Mouse (Mus musculus): ENCODE data around the gene Slmap.

The Slmap gene

DNA sequence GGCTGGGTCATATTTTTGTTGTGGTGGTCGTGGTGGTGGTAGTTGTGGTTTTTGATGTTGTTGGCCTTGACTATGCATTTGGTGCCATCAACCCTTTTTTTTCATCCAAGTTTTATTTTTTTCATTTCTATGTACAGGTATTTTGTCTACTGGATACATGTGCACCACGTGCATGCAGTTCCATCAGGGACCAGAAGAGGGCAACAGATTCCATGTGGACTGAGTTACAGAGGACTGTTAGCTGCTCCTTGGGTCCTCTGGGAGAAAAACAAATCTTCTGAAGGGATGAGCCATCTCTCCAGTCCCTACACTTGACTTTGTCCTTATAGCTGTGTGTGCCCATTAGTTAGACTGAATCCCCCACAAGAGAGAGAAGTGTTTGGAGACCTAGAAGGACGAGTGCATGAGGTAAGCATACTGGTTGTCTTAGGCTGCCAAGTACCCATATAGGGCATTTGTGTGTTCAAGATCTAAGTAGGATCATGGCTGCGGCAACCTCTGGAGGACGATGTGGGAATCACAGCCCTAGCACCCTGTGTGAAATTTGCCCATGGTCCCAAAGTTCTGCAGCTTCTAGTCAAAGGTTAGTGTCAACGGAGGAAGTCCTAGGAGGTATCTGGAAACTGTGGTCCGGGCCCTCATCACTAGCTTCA, 136.1 kb downstream of the Slmap start:
- in situ Hi-C loops (cut with MboI, MseI) = loop anchor here (25.0 kb wide), 1 partner anchor 1064 kb away; no protein-coding TSS in a partner anchor

DNA sequence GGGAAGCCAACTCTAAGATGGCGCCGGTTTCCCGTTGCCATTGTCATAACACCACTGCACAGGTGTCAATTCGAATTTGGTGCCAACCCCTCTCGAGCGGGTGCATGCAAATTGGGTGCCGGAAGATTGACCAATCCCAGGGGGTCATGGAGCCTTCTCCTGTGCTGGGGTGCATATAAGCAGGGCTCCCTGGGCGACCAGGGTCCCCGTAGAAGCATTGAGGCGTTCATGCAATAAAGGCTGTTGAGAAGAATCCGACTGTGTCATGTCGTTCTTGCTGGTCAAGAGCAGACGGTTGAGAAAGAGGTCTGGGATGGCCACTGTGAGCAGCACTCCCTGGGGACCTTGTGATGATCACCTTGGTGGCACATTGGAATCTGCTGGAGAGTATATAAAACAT, 142.9 kb downstream of the Slmap start:
- in situ Hi-C loops (cut with MboI, MseI) = loop anchor here (25.0 kb wide), 1 partner anchor 1070 kb away; no protein-coding TSS in a partner anchor

DNA sequence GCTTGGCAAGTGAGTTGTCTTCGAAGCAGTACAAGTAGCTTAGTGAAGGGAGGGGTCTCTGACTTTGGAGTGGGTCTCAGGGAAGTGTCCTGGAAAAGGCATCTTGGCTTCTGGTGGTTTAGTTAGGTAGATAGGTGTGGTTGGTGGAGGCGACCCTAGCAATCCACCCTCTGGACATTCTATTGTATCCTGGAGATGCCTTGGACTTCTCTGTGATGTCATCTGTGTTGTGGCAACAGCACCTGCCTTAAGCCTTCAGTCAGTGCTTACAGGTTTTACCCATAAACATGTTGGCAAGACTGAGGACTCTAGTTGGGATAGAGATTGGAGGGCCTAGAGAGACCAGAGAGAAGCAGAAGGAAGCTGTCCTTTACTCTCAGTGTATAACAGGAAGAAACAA, 145.8 kb downstream of the Slmap start:
- in situ Hi-C loops (cut with MboI, MseI) = loop anchor here (25.0 kb wide), 1 partner anchor 1073 kb away; no protein-coding TSS in a partner anchor

DNA sequence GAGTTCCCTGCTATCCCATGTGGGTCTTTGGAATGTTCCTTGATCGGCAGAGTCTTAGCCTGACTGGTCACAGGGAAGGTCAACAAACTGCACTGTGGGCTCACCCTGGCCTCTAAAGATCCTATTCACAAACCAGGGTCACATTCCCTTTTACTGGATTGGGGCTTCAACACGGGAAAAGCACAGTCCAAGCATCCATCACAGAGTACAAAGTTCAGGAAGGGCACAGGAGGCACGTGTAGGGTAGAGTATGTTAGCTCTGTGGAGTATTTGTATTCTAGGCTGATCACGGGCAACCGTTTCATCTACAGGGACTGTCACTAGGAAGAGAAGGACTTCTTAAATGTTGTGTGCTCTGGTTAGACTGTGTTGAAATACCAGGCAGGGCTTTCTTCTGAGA, 147.7 kb downstream of the Slmap start:
- in situ Hi-C loops (cut with MboI, MseI) = loop anchor here (25.0 kb wide), 1 partner anchor 1075 kb away; no protein-coding TSS in a partner anchor

GRCm38 (mm10) chr14:26385659-26386058, 149.1 kb downstream of the Slmap start:
- in situ Hi-C loops (cut with MboI, MseI) = loop anchor here (25.0 kb wide), 1 partner anchor 1077 kb away; no protein-coding TSS in a partner anchor

DNA sequence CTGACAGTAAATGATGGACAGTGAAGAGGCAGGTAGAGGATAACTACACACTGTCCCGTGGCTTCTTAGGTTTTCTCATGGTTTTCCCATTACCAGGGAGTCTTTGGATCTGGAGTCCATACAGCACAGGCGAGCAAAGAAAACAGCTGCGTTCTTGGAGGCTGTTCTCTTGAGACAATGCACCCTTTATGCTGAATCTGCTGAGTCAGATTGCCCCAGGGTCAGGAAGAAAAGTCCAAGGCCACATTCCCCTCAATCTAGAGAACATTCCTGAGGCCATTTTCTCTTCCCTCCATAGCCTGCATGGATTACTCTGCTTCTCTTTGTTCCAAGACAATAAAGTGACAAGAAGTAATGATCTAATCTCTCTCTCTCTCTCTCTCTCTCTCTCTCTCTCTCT, 155.7 kb downstream of the Slmap start:
- in situ Hi-C loops (cut with MboI, MseI) = loop anchor here (25.0 kb wide), 1 partner anchor 1083 kb away; no protein-coding TSS in a partner anchor

- in situ Hi-C loops (cut with MboI, MseI) = loop anchor here (25.0 kb wide), 1 partner anchor 1086 kb away; no protein-coding TSS in a partner anchor
Observed at GRCm38 (mm10) chr14:26376652-26377051, 158.1 kb downstream of the Slmap start.
